Mouse (Mus musculus): ENCODE results near the gene Zfp202.
"Not testable (repeated sequence)": the region's sequence is repeated elsewhere in the genome, so short reads cannot be mapped to it uniquely, and the experiment has no call there.

Gene Zfp202

GRCm38 (mm10) chr9:40192098-40193038 lies at the start of gene Zfp202:
Zfp202 (plus strand) TSS chr9:40192316.
- peak; percentile 84 to 88 for DNase-seq (ENCODE audit: low spot score in 2 of 2)

GRCm38 (mm10) chr9:40155118-40155644 lies 36.9 kb upstream of the Zfp202 start:
- DNase-seq (ENCODE audit: low spot score in 2 of 2): no peak

DNA sequence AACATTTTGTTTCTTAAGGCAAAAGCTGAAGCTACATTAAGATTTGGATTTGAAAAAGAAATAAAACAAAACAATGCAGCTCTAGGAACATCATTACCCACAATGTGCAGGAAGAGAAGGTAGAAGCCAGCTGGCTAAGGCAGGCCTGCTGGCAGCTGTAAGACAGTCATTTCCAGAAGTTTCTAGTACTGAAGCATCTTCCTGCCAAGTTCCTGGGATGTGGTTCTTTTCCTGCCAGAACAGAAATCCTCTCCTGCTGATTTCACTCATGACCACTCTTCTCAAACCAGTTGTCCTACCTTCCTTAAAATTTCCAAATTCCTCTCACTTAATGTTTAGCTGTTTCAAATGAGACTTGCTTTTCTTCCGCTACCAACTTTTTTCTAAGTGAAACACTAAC lies 25.7 kb upstream of the Zfp202 start:
- no peak for DNase-seq (ENCODE audit: low spot score in 2 of 2)

- DNase-seq (ENCODE audit: low spot score in 2 of 2): no peak
Measured at GRCm38 (mm10) chr9:40177017-40177416, 15.1 kb upstream of the Zfp202 start.

- DNase-seq (ENCODE audit: low spot score in 2 of 2): no peak
Measured at GRCm38 (mm10) chr9:40180620-40181019, 11.5 kb upstream of the Zfp202 start, which contains the start of gene Olfr986. Olfr986 (plus strand) TSS chr9:40180920.

GRCm38 (mm10) chr9:40185166-40185565 lies 7.0 kb upstream of the Zfp202 start:
- DNase-seq (ENCODE audit: low spot score in 2 of 2): not testable (repeated sequence)

DNA sequence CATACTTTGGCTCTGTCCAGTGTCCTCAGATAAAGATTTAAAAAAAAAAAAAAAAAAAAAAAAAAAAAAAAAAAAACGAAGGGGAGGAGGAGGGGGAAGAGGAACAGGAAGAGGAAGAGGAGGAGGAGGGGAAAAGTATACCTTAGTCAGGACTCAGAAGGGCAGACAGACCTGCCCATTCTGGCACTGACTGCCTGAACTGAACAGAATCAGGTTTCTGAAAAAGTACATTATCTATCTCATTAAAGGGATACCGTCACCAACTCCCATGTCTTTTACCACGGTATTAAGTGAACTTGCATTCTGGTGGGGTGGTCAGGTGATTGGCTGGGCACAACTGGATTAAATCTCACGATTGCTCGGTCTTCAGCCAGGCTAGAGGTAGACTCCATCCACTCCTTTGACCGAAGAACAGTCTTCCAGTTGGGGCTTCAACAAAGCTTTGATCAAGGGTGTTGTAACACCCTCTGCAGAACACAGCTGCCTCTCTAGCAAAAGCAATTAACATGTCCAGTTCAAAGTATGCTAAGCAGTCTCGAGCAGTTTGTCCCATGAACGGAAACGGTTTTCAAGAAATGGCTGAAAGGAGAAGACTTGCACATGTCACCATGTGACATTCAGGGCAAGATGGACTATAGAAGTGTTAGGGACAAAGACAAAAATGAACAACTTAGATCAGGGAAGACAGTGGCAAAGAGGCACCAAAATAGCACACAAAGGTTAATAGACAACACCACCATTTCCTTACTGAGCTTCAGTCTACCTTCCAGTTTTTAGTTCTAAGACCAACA lies 835 bp upstream of the Zfp202 start:
- no peak for DNase-seq (ENCODE audit: low spot score in 2 of 2)

- no peak for DNase-seq (ENCODE audit: low spot score in 2 of 2)
Measured at GRCm38 (mm10) chr9:40195981-40196380, 3.9 kb downstream of the Zfp202 start.

GRCm38 (mm10) chr9:40206546-40206950 lies 14.4 kb downstream of the Zfp202 start:
- DNase-seq (ENCODE audit: low spot score in 2 of 2): no peak

DNA sequence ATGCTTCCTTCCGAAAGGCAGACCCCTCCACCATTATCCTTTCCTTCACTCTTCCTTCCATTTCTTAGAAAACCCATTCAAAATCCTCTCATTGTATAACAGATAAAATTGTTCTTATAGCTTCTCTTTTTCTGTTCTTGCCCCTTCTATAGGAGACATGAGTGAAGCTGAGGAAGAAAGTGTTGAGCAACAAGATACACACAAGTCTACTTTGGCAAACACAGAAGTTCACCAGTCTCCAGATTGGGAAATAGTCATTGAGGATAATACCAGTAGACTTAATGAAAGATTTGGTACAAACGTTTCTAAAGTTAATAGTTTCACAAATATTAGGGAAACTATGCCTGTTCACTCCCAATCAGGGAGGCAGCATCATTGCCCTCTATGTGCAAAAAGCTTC lies 18.6 kb downstream of the Zfp202 start:
- no peak for DNase-seq (ENCODE audit: low spot score in 2 of 2)

GRCm38 (mm10) chr9:40214058-40214457 lies 21.9 kb downstream of the Zfp202 start:
- no peak for DNase-seq (ENCODE audit: low spot score in 2 of 2)

- DNase-seq (ENCODE audit: low spot score in 2 of 2): no peak
Measured at GRCm38 (mm10) chr9:40216651-40217050, 24.5 kb downstream of the Zfp202 start.

- DNase-seq (ENCODE audit: low spot score in 2 of 2): no peak
Measured at GRCm38 (mm10) chr9:40224289-40224688, 32.2 kb downstream of the Zfp202 start.

- no peak for DNase-seq (ENCODE audit: low spot score in 2 of 2)
Measured at GRCm38 (mm10) chr9:40227874-40228789, 36.0 kb downstream of the Zfp202 start.

- DNase-seq (ENCODE audit: low spot score in 2 of 2): no peak
Measured at GRCm38 (mm10) chr9:40228804-40229331, 36.8 kb downstream of the Zfp202 start.

DNA sequence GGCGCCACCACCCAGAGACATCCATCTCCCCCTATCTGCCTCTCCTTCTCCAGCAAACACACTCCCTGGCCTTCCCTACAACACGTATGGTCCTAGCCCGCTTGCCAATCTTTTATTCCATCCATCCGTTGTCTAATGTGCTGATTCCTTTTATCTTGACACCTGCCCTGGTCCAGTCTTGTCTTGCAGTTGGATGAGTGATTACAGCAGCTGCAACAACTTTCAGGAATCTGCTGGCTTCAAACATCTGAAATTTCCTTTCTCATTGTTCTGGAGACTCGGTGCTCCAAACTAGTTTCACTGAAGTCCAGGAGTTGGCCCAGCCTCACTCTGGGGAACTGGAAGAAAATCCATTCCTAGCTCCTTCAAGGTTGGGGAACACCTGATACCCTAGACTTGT lies 37.4 kb downstream of the Zfp202 start:
- DNase-seq (ENCODE audit: low spot score in 2 of 2): no peak

DNA sequence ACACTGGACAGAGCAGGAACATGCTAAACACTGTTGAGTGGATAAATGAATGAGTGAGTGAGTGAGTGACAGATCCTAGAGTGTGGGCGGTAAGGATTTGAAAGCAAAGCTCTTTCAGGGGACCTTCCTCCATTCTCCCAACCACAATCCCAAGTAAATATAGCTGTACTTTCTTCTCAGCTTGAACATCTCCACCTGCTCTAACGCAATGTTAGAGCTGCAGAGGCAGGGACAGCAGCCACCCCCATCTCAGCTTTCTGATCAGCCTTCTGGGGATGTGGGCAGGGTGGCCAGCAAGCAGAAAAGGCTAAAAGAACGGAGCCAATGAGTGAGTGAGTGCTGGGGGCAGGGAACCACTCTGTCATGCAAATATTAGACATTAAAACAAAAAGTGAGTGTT lies 38.9 kb downstream of the Zfp202 start:
- no peak for DNase-seq (ENCODE audit: low spot score in 2 of 2)

DNA sequence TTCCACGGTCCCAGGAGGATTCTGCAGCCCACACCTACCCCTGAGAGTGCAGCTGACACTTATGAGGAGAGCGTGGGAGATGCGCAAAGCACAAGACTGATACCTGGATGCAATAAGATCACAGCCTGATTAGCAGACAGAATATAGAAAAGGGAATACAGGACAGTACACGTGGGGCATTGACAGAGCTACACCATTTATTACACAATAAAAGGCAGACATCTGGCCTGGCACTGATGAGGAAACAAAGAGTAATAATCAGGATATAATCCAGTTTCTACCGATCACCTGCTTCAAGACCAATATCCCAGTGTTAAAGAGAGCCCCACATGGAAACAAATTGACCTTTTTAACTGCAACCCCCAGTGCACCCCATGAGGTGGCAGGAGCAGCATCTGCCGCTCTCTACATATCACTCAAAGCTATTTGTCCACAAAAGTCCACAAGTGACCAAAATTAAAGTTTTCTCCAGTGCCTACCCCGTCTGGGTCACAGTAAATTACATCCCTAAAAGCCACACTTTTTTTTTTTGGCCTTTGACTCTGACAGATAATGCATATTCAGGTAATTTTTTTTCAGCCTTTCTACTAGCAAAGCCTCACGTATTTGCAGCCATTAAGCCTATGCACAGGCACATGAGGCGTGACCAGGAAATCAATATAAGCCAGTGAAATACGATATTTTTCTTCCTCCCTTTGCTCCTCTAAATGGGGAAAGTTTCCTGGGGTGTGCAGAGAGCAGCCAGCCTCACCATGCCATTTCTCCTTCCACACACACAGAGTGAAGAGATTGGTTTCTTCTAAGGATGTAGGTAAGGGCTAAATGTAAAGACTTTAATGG lies 42.3 kb downstream of the Zfp202 start:
- no peak for DNase-seq (ENCODE audit: low spot score in 2 of 2)

DNA sequence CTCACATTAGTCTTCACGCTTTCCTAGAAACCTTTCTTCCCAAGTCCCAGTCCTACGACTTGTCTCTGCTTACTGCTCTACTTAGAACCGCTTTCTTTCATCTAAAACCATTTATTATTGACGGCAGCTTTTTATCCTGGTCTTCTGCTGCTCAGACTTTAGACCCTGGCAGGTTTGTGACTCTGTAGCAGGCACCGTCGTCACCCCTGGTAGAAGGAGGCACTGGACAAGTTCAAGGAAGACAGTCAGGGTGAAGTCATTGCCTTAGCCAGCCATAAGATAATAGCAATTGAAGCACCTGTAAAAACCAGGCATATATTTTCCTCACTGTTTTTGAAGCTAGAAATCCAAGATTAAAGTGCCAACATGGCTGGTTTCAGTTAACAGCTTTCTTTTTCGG lies 43.1 kb downstream of the Zfp202 start:
- DNase-seq (ENCODE audit: low spot score in 2 of 2): no peak

GRCm38 (mm10) chr9:40239749-40240148 lies 47.6 kb downstream of the Zfp202 start:
- DNase-seq (ENCODE audit: low spot score in 2 of 2): no peak
